Mouse (Mus musculus): ENCODE results near the gene Pamr1. TPM values are rescaled to one million over a fixed set of nuclear protein-coding genes. Genes with fewer than 3 reads are reported as not detected.

Pamr1 gene
- polyA plus RNA-seq, 1 experiment from 2014 or later, result 8.4 TPM

DNA sequence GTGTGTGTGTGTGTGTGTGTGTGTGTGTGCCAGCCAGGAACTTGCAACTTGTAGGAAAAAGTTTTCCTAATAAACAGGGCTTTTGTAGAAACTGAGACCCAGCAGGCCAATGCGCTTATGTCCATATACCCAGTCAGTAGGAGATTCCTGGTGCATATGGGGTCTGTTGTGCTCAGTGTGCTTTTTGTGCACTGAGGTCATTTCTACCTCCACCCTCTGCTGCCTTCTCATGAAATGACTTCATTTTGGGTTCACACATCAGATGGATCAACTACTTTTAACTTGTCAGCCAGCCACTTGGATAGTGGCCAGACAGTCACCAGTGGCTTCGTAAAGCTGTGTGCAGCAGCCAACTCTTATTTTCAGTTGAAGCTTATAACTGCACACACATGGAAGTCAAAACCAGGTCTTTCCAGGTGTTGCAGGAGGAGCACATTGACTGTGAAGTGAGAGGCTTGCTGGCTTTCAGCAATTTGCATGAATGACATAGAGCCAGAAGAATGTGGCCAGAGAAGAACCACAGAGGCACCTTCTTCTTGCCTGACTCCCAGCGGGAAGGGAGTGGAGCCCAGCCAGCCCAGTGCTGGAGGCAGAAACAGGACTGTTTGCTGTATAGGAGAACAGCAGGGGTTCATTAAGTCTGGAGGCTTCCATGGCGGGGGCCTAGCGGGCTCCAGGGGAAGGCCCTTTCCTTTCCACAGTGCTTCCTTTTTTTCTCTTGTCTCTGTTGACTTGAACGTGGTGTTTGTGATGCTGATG, 5.7 kb upstream of the Pamr1 start:
- ATAC-seq (ENCODE audit: low FRiP score), result no peak
- Histone ChIP-seq H3K4me1 (replicated peaks; ENCODE audit: control insufficient read depth, insufficient read depth, low read length) (0 out of 2 replicates have a peak, but pooled peaks cover 5% of the 10 kb centered on the region), H3K36me3 (replicated peaks; ENCODE audit: control insufficient read depth, insufficient read depth) (no peaks in the 10 kb centered on the region), H3K27me3 (ENCODE audit: control insufficient read depth, insufficient read depth, low read length) (0 out of 2 replicates have a peak, but pooled peaks cover 1% of the 10 kb centered on the region), H3K27ac (no peak overlapping the region), H3K9ac (no peak overlapping the region), H3K4me2 (replicated peaks) (no peak overlapping the region), H3K9me3 (ENCODE audit: control insufficient read depth, low read length) (no peaks in the 10 kb centered on the region), H3K4me3 (replicated peaks; ENCODE audit: low read length) (no peak overlapping the region)
- 38% methylated on average over 6 of the region's 6 CpGs for WGBS
- DNase-seq (ENCODE audit: low spot score), result no peak

DNA sequence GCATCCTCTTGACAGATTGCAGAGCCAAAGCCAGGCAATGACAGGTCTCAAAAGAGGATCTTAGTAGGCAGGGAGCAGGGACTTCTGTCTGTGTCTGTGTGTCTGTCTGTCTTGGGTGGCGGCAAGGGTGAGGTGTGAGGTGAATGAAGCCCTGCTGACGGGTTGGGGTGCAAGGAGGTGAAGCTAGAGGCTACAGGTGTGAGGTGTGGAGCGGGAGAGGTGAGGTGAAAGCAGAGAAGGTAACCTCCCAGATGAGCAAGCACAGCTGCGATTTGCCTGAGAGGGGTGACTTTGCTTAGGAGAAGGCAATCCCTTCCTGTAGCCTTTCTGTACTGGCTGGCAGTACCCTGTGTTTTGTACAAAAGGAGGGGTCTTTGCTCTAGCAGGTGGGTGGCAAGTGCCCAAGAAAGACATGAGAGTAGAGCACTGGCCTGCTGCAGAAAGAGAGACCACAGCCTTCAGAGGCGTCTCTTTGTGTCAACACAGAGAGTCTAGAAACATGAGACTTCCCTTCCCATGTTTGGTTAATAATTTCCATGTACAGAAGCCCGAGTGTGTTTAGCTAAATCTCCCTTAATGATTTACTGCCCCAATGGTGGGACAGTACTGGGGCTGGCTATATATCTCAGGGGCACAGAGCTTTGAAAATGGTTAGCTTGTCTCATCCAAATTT, 1.2 kb downstream of the Pamr1 start:
- H3K27me3 ChIP-seq (ENCODE audit: control insufficient read depth, insufficient read depth, low read length), result 0 out of 2 replicates have a peak, but pooled peaks cover 3% of the 10 kb centered on the region
- no peaks in the 10 kb centered on the region for H3K9me3 ChIP-seq (ENCODE audit: control insufficient read depth, low read length)
- H3K9ac ChIP-seq, result no peak overlapping the region
- H3K36me3 ChIP-seq (replicated peaks; ENCODE audit: control insufficient read depth, insufficient read depth), result no peaks in the 10 kb centered on the region
- H3K4me2 ChIP-seq (replicated peaks), result peak overlapping the region; percentile 63
- DNase-seq (ENCODE audit: low spot score) (no peak), ATAC-seq (ENCODE audit: low FRiP score) (no peak)
- H3K27ac ChIP-seq, result no peak overlapping the region
- H3K4me1 ChIP-seq (replicated peaks; ENCODE audit: control insufficient read depth, insufficient read depth, low read length), result 0 out of 2 replicates have a peak, but pooled peaks cover 10% of the 10 kb centered on the region
- WGBS, result 55% methylated on average over 6 of the region's 6 CpGs
- H3K4me3 ChIP-seq (replicated peaks; ENCODE audit: low read length), result no peak overlapping the region

DNA sequence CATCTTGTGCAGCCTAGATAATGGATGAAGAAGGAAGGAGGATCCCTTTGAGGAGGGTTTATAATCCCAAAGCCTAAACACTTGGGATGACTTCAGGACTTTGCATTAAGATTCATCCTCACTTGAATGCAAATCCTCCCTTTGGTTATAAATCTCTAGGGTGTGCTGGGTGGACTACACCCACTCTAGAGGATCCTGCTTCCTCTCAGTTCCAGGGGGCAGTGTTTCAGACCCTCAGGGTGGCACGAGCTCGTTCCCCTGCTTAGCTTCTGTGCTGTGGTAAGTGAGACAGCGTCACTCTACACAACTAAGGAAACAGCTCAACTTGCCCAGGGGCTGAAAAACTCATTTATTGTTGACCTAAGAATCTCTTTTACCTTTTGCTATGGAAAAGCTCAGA, 1.8 kb downstream of the Pamr1 start:
- H3K4me3 ChIP-seq (replicated peaks; ENCODE audit: low read length), result no peak overlapping the region
- H3K4me2 ChIP-seq (replicated peaks), result no peak overlapping the region
- 0 out of 2 replicates have a peak, but pooled peaks cover 3% of the 10 kb centered on the region for H3K27me3 ChIP-seq (ENCODE audit: control insufficient read depth, insufficient read depth, low read length)
- ATAC-seq (ENCODE audit: low FRiP score) (no peak), DNase-seq (ENCODE audit: low spot score) (no peak)
- no peaks in the 10 kb centered on the region for H3K9me3 ChIP-seq (ENCODE audit: control insufficient read depth, low read length)
- no peak overlapping the region for H3K9ac ChIP-seq
- H3K36me3 ChIP-seq (replicated peaks; ENCODE audit: control insufficient read depth, insufficient read depth), result no peaks in the 10 kb centered on the region
- no peak overlapping the region for H3K27ac ChIP-seq
- WGBS, result 54% methylated on average over 3 of the region's 3 CpGs
- 0 out of 2 replicates have a peak, but pooled peaks cover 10% of the 10 kb centered on the region for H3K4me1 ChIP-seq (replicated peaks; ENCODE audit: control insufficient read depth, insufficient read depth, low read length)

DNA sequence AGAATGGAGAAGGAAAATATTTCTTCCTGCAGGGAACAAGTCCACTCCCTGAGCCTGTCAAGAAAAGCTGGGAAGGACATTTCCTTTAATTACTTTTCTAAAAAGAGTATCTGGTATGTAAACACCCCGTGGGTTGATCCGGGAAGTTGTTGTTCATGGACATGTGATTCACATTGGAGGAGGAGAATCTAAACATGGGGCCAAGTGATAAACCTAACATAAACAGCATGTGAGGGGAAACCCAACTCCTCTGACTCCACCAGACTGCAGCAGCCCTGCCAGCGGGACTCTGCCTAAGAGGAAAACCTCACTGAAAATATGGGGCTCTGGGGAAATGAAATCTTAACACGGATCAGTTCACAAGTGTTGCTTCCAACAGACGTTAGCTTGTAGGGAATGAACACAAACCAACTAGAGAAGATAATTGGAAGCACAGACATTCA, 2.3 kb downstream of the Pamr1 start:
- 0 out of 2 replicates have a peak, but pooled peaks cover 3% of the 10 kb centered on the region for H3K27me3 ChIP-seq (ENCODE audit: control insufficient read depth, insufficient read depth, low read length)
- no peaks in the 10 kb centered on the region for H3K9me3 ChIP-seq (ENCODE audit: control insufficient read depth, low read length)

DNA sequence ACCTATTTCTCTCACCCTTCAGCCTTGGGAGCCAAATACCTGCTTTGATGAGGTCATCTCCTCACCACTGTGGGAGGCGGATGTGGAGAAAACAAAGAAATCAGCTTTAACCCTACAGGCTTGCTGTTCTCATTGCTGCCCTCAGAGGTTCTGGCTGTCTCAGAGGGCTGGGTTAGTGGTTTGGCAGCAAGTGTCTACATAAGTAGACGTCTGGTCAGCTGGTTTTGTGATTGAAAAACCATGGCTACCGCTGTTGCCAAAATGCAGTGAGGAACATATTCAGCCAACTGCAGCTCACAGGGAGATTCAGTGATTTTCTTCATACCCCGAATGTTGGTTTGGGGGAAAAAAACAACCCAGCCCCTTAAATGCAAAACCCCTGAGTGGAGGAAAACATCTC, 7.3 kb downstream of the Pamr1 start:
- no peak for ATAC-seq (ENCODE audit: low FRiP score)
- Histone ChIP-seq H3K4me3 (replicated peaks; ENCODE audit: low read length) (no peak overlapping the region), H3K27me3 (ENCODE audit: control insufficient read depth, insufficient read depth, low read length) (no peaks in the 10 kb centered on the region), H3K4me2 (replicated peaks) (no peak overlapping the region), H3K9me3 (ENCODE audit: control insufficient read depth, low read length) (no peaks in the 10 kb centered on the region), H3K9ac (no peak overlapping the region), H3K4me1 (replicated peaks; ENCODE audit: control insufficient read depth, insufficient read depth, low read length) (no peaks in the 10 kb centered on the region), H3K36me3 (replicated peaks; ENCODE audit: control insufficient read depth, insufficient read depth) (no peaks in the 10 kb centered on the region), H3K27ac (no peak overlapping the region)
- 80% methylated on average over 4 of the region's 4 CpGs for WGBS
- DNase-seq (ENCODE audit: low spot score), result no peak

More for the DNA sequence above, 2.3 kb downstream of the Pamr1 start:
- Histone ChIP-seq H3K4me2 (replicated peaks) (no peak overlapping the region; the same call in 1 of the 2 replicates), H3K36me3 (replicated peaks; ENCODE audit: control insufficient read depth, insufficient read depth) (no peaks in the 10 kb centered on the region), H3K4me3 (replicated peaks; ENCODE audit: low read length) (no peak overlapping the region), H3K4me1 (replicated peaks; ENCODE audit: control insufficient read depth, insufficient read depth, low read length) (0 out of 2 replicates have a peak, but pooled peaks cover 10% of the 10 kb centered on the region), H3K9ac (no peak overlapping the region), H3K27ac (no peak overlapping the region)
- DNase-seq (ENCODE audit: low spot score) (no peak), ATAC-seq (ENCODE audit: low FRiP score) (no peak)
- 56% methylated on average over 5 of the region's 5 CpGs for WGBS

DNA sequence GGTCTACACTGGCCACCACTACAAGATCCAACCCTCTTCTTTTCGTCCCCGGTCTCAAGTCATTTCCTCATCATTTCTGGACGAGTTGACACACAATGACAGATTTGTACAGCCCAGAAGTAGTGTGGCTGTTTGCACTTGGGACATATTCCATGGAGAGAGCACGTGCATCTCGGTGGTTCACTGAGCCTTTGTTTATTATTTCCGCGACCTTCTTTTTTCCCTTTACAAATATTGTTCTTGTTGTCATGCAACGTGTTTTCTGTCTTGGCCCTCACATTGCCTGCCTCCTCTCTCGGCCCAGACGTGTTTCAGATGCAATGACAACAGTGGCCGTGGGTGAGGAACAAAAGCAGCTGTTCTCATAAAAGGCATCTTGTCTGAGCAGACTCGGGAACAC, 9.2 kb downstream of the Pamr1 start:
- no peaks in the 10 kb centered on the region for H3K27me3 ChIP-seq (ENCODE audit: control insufficient read depth, insufficient read depth, low read length)
- H3K27ac ChIP-seq, result no peak overlapping the region
- no peak for ATAC-seq (ENCODE audit: low FRiP score)
- no peak overlapping the region for H3K4me2 ChIP-seq (replicated peaks)
- no peaks in the 10 kb centered on the region for H3K9me3 ChIP-seq (ENCODE audit: control insufficient read depth, low read length)
- no peaks in the 10 kb centered on the region for H3K36me3 ChIP-seq (replicated peaks; ENCODE audit: control insufficient read depth, insufficient read depth)
- no peak for DNase-seq (ENCODE audit: low spot score)
- H3K4me1 ChIP-seq (replicated peaks; ENCODE audit: control insufficient read depth, insufficient read depth, low read length), result no peaks in the 10 kb centered on the region
- H3K4me3 ChIP-seq (replicated peaks; ENCODE audit: low read length), result no peak overlapping the region
- H3K9ac ChIP-seq, result no peak overlapping the region
- WGBS, result 71% methylated on average over 12 of the region's 12 CpGs

DNA sequence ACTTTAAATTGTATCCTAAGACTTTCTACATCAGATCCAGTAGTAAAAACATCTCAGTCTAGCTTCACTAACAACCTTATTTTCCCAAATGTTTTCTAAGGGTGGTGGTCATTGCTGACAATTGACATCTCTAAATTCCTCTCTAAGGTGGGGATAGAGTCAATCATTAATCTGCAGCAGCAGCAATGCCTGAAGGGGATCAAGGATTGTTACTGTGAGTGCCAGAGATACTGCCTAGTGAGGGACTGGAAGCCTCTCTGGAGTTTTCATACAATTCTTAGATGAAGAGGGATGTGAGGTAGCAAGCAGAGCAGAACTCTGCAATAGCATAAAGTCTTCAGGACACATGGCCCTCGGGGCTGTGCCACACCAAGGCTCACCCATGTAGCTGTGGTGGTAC, 14.0 kb downstream of the Pamr1 start:
- Histone ChIP-seq H3K9ac (no peak overlapping the region), H3K4me3 (replicated peaks; ENCODE audit: low read length) (no peak overlapping the region), H3K27me3 (ENCODE audit: control insufficient read depth, insufficient read depth, low read length) (no peaks in the 10 kb centered on the region), H3K9me3 (ENCODE audit: control insufficient read depth, low read length) (no peaks in the 10 kb centered on the region), H3K27ac (no peak overlapping the region), H3K36me3 (replicated peaks; ENCODE audit: control insufficient read depth, insufficient read depth) (no peaks in the 10 kb centered on the region), H3K4me1 (replicated peaks; ENCODE audit: control insufficient read depth, insufficient read depth, low read length) (no peaks in the 10 kb centered on the region), H3K4me2 (replicated peaks) (no peak overlapping the region)
- no peak for DNase-seq (ENCODE audit: low spot score)
- ATAC-seq (ENCODE audit: low FRiP score), result no peak
- WGBS, result 75% methylated on average over 1 of the region's 1 CpGs

DNA sequence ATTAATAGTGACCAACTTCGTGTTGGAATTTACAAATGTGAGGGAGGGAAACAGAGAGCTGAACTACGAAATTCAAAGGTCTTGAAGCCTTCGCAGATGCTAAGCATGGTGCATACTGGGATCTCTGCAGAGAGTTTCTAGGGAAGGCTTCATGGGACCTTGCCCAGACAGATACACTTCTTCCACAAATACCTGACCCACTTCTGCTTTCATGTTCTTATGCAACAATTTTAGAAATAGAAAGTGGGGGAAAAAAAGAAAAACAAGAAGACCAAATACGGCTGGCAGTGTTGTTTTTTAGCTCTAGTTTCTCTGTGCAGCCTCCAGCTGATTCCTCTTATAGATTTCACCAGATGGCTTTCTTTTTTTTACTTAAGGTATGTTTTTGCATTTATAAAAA, 29.4 kb downstream of the Pamr1 start:
- no peak for DNase-seq (ENCODE audit: low spot score)
- H3K4me2 ChIP-seq (replicated peaks), result no peak overlapping the region
- no peak overlapping the region for H3K9ac ChIP-seq
- H3K27me3 ChIP-seq (ENCODE audit: control insufficient read depth, insufficient read depth, low read length), result no peaks in the 10 kb centered on the region
- no peak overlapping the region for H3K27ac ChIP-seq
- no peak overlapping the region for H3K4me3 ChIP-seq (replicated peaks; ENCODE audit: low read length)
- H3K4me1 ChIP-seq (replicated peaks; ENCODE audit: control insufficient read depth, insufficient read depth, low read length), result no peaks in the 10 kb centered on the region
- H3K9me3 ChIP-seq (ENCODE audit: control insufficient read depth, low read length), result no peaks in the 10 kb centered on the region
- H3K36me3 ChIP-seq (replicated peaks; ENCODE audit: control insufficient read depth, insufficient read depth), result no peaks in the 10 kb centered on the region
- no peak for ATAC-seq (ENCODE audit: low FRiP score)
- 85% methylated on average over 4 of the region's 4 CpGs for WGBS

DNA sequence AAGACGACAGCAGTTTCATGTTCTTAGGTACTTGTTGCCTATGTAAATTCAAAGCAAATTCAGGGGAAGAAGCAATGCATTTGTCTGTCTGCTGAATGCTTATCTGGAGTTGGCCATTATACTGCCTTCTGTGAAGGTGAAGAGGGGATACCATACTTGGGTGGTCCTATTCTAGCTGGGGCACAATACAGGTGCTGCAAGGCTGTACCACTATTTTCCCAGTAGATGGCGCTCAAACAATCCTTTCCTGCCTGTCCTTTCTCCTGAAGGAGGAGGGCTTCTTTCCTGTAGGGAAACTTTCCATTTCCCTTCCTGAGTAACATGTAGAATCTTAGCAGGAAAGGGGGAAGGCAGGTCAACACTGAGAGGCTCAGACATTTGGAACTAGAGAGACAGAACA, 40.2 kb downstream of the Pamr1 start:
- peak; percentile 69; the same call in 1 of the 2 replicates for ATAC-seq (ENCODE audit: low FRiP score)

More for the DNA sequence above, 40.2 kb downstream of the Pamr1 start:
- no peak overlapping the region for H3K9ac ChIP-seq
- no peaks in the 10 kb centered on the region for H3K36me3 ChIP-seq (replicated peaks; ENCODE audit: control insufficient read depth, insufficient read depth)
- H3K27ac ChIP-seq, result no peak overlapping the region
- no peak overlapping the region for H3K4me2 ChIP-seq (replicated peaks)
- DNase-seq (ENCODE audit: low spot score), result peak; percentile 85
- H3K4me3 ChIP-seq (replicated peaks; ENCODE audit: low read length), result no peak overlapping the region
- no peaks in the 10 kb centered on the region for H3K27me3 ChIP-seq (ENCODE audit: control insufficient read depth, insufficient read depth, low read length)
- 46% methylated on average over 2 of the region's 2 CpGs for WGBS
- H3K4me1 ChIP-seq (replicated peaks; ENCODE audit: control insufficient read depth, insufficient read depth, low read length), result no peaks in the 10 kb centered on the region
- H3K9me3 ChIP-seq (ENCODE audit: control insufficient read depth, low read length), result no peaks in the 10 kb centered on the region

Measured in hindbrain, embryonic 14.5 days (tissue).